8 mouse cellular contexts compared by ENCODE assay signal in the genomic region with DNA sequence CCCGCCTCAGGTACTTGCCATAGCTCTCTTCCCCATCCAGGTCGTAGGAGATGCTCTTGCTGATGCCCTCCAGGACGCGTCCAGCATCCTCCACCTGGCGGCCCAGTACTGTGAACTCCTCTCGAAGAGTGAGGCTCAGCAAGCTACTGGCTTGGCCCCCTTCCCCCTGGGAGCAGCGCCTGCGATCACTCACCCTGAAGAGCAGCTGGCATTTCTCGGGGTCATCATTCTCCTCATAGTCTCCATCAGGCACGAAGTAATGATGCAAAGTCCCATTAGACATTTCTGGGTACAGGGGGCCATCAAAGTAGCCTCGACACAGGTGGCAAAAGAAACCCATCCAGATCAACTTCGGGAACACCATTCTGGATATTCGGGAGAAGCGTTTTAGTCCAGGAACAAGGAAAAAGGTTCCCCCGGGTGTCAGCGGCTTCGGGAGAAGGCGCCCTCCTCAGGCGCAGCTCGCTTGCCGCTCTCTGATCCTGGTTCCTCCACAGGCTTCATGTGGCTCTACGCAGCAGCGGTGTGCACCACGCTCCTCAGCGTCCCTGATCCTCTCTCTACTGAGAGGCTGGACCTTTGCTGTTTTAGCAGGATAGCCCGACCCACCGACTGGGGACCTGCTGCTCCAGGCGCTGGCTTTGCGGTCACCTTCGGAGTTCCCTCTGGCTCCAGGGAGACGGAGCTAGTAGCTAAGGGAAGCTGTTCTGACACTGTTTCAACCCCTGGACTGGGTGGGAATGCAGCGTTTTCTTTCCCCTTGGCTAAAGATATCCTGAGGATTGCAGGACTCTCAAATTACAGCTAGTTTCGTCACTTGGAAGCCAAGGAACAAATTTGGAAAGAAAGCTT. TPM values are rescaled to one million over a fixed set of nuclear protein-coding genes. Genes with fewer than 3 reads are reported as not detected.
A peak's percentile ranks its signal among the peaks of the same experiment; 100 is the strongest.
DNase-seq lines count a peak whose midpoint lies in the region; ATAC-seq and TF ChIP-seq lines count a peak whose summit lies in the region.

A gene (minus strand): TSS at position 752 of the 852 bp plus-strand sequence.

- H3K9ac ChIP-seq in heart, embryonic 13.5 days, result peak within 1 kb of the TSS; percentile 75
- peak within 1 kb of the TSS; percentile 70 for H3K9ac ChIP-seq in kidney, embryonic 16.5 days (replicated peaks; ENCODE audit: low read length)

- no peak; the same call in 1 of the 2 replicates for ATAC-seq in heart, embryonic 13.5 days (ENCODE audit: extremely low read depth, insufficient number of reproducible peaks, low FRiP score, low TSS enrichment)
- peak; percentile 93 for ATAC-seq in kidney, embryonic 16.5 days (ENCODE audit: low FRiP score, low TSS enrichment)

- H3ac ChIP-seq in myocyte (ENCODE audit: control insufficient read depth, insufficient read length), result peak within 1 kb of the TSS; percentile 22

- no peaks in the 10 kb centered on the region for H3K79me2 ChIP-seq in myocyte (ENCODE audit: control insufficient read depth, insufficient read depth)

- peak within 1 kb of the TSS; percentile 59 for H3K4me3 ChIP-seq in forebrain, embryonic 10.5 days
- peak within 1 kb of the TSS; percentile 52 for H3K4me3 ChIP-seq in heart, embryonic 13.5 days
- peak within 1 kb of the TSS; percentile 60 for H3K4me3 ChIP-seq in kidney, embryonic 16.5 days (ENCODE audit: low read length)
- peak within 1 kb of the TSS; percentile 43 for H3K4me3 ChIP-seq in myocyte

- no peaks in the 10 kb centered on the region for H3K36me3 ChIP-seq in forebrain, embryonic 10.5 days (replicated peaks)
- H3K36me3 ChIP-seq in heart, embryonic 13.5 days, result no peaks in the 10 kb centered on the region
- H3K36me3 ChIP-seq in kidney, embryonic 16.5 days (ENCODE audit: insufficient read depth, low read length), result no peaks in the 10 kb centered on the region
- H3K36me3 ChIP-seq in myocyte (ENCODE audit: control insufficient read depth, insufficient read depth), result no peaks in the 10 kb centered on the region

- WGBS in forebrain, embryonic 10.5 days, result 1% methylated on average over 33 of the region's 33 CpGs
- WGBS in heart, embryonic 13.5 days, result 3% methylated on average over 33 of the region's 33 CpGs
- 1% methylated on average over 33 of the region's 33 CpGs for WGBS in kidney, embryonic 16.5 days

- peak; percentile 61 for TF ChIP-seq POLR2A in myocyte (IDR thresholded peaks at IDR 0.05; ENCODE audit: insufficient read length, low read depth)

- peaks cover 16% of the 10 kb centered on the region for H3K4me1 ChIP-seq in forebrain, embryonic 10.5 days
- peaks cover 4% of the 10 kb centered on the region; the same call in 1 of the 2 replicates for H3K4me1 ChIP-seq in heart, embryonic 13.5 days
- peaks cover 5% of the 10 kb centered on the region; the same call in 1 of the 2 replicates for H3K4me1 ChIP-seq in kidney, embryonic 16.5 days (ENCODE audit: insufficient read depth, low read length)

- peak; percentile 74 for DNase-seq in brain, adult 2 months (ENCODE audit: low read depth, low spot score)
- DNase-seq in forebrain, embryonic 10.5 days (ENCODE audit: extremely low spot score, low spot score), result peak; percentile 51
- peak; percentile 20 for DNase-seq in liver
- peak; percentile 27 for DNase-seq in testis, postnatal 14 days (ENCODE audit: low spot score)
- DNase-seq in natural killer cell, adult 2 months (ENCODE audit: low spot score in 2 of 2), result no peak

- peak within 1 kb of the TSS; percentile 76 for H3K4me2 ChIP-seq in heart, embryonic 13.5 days
- H3K4me2 ChIP-seq in kidney, embryonic 16.5 days (replicated peaks; ENCODE audit: low read depth, low read length), result peak within 1 kb of the TSS; percentile 68
- peak within 1 kb of the TSS; percentile 92 for H3K4me2 ChIP-seq in myocyte (ENCODE audit: low read depth)

- peaks cover 16% of the 10 kb centered on the region for H3K27me3 ChIP-seq in forebrain, embryonic 10.5 days (ENCODE audit: poor library complexity, severe bottlenecking)
- peaks cover 6% of the 10 kb centered on the region; the same call in 1 of the 2 replicates for H3K27me3 ChIP-seq in heart, embryonic 13.5 days (replicated peaks)
- H3K27me3 ChIP-seq in kidney, embryonic 16.5 days (ENCODE audit: insufficient read depth, low read length), result peaks cover 4% of the 10 kb centered on the region; the same call in 1 of the 2 replicates
- H3K27me3 ChIP-seq in myocyte (ENCODE audit: control insufficient read depth, insufficient read depth, insufficient read length), result no peaks in the 10 kb centered on the region

- H3K27ac ChIP-seq in forebrain, embryonic 10.5 days, result peak within 1 kb of the TSS; percentile 76
- no peak within 1 kb of the TSS for H3K27ac ChIP-seq in heart, embryonic 13.5 days (replicated peaks)
- H3K27ac ChIP-seq in kidney, embryonic 16.5 days (ENCODE audit: low read length), result peak within 1 kb of the TSS; percentile 48; the same call in 1 of the 2 replicates

- no peaks in the 10 kb centered on the region for H3K9me3 ChIP-seq in forebrain, embryonic 10.5 days
- H3K9me3 ChIP-seq in heart, embryonic 13.5 days, result no peaks in the 10 kb centered on the region
- H3K9me3 ChIP-seq in kidney, embryonic 16.5 days (ENCODE audit: low read length), result no peaks in the 10 kb centered on the region

TF ChIP-seq in myocyte, 11 proteins besides CTCF, POLR2A, EP300 and RAD21:
- TF ChIP-seq TCF12 (IDR thresholded peaks at IDR 0.05; ENCODE audit: insufficient read depth, poor library complexity, severe bottlenecking) (no peak), MAX (IDR thresholded peaks at IDR 0.05; ENCODE audit: low read depth) (no peak), SRF (IDR thresholded peaks at IDR 0.05; ENCODE audit: control insufficient read depth, insufficient read length, low read depth) (no peak), CEBPB (IDR thresholded peaks at IDR 0.05; ENCODE audit: insufficient read depth, poor library complexity, severe bottlenecking) (peak; percentile 70; the same call in 1 of the 2 replicates), E2F4 (IDR thresholded peaks at IDR 0.05; ENCODE audit: insufficient read depth) (no peak), MYOD1 (IDR thresholded peaks at IDR 0.05; ENCODE audit: control insufficient read depth in 1 of 3, insufficient read length in 2 of 3, low read depth in 2 of 3) (no peak), MYOG (IDR thresholded peaks at IDR 0.05; ENCODE audit: control insufficient read depth in 1 of 3, insufficient read depth in 1 of 3, insufficient read length in 2 of 3, low read depth in 2 of 3) (no peak), TCF3 (IDR thresholded peaks at IDR 0.05; ENCODE audit: insufficient read length, low read depth) (no peak), REST (IDR thresholded peaks at IDR 0.05; ENCODE audit: insufficient read depth, insufficient read length) (no peak), POLR2AphosphoS2 (IDR thresholded peaks at IDR 0.05; ENCODE audit: insufficient read length, low read depth) (peak; percentile 67)

RNA-seq across cellular contexts. Expression of the gene that starts here (rescaled TPM):
- 0.43 and 1.2 TPM in 2 replicates for polyA plus RNA-seq in forebrain, embryonic 10.5 days (2016; fragmentation: Nextera tagmentation; extraction: Ambion mirVana)
- 6.6 and 8.2 TPM in 2 replicates for polyA plus RNA-seq in heart, embryonic 13.5 days (2015; fragmentation: Nextera tagmentation; extraction: Ambion mirVana)
- polyA plus RNA-seq in kidney, embryonic 16.5 days (2015; fragmentation: Nextera tagmentation; extraction: Ambion mirVana), result 22.4 and 23.3 TPM in 2 replicates
- polyA plus RNA-seq in myocyte (2012; fragmentation: generic; extraction: Trizol), result 5.9 TPM

Comparison
In these comparisons a context has a peak if more than half of its experiments do, and no peak if none do; other contexts are left out.
1. DNase-seq: peak in brain, adult 2 months (single experiment), forebrain, embryonic 10.5 days (single experiment), liver (single experiment) and testis, postnatal 14 days (single experiment); none in natural killer cell, adult 2 months (0 of 2).
2. Peak in every context shown above with its lines, with median percentiles within 50 percentile points of each other: H3K4me3 ChIP-seq and H3K4me2 ChIP-seq.